Mouse (Mus musculus): ENCODE results near the gene Ube2q2.

The Ube2q2 gene

GRCm38 (mm10) chr9:55174235-55174634 lies 25.6 kb downstream of the Ube2q2 start:
- 80% methylated on average over 2 of the region's 2 CpGs for WGBS

GRCm38 (mm10) chr9:55195876-55196275 lies 47.2 kb downstream of the Ube2q2 start:
- 71% methylated on average over 3 of the region's 3 CpGs for WGBS

GRCm38 (mm10) chr9:55198260-55198659 lies 49.6 kb downstream of the Ube2q2 start:
- 49% methylated on average over 1 of the region's 1 CpGs for WGBS

GRCm38 (mm10) chr9:55199348-55199747 lies 50.7 kb downstream of the Ube2q2 start:
- 46% methylated on average over 2 of the region's 2 CpGs for WGBS

- WGBS = 1% methylated on average over 2 of the region's 2 CpGs
Observed at GRCm38 (mm10) chr9:55208458-55208789, 59.8 kb downstream of the Ube2q2 start.

GRCm38 (mm10) chr9:55208790-55209481 lies 60.3 kb downstream of the Ube2q2 start, which contains the start of gene Fbxo22:
Fbxo22 (plus strand) TSS chr9:55208925.
- WGBS = under 1% methylated on average over 65 of the region's 65 CpGs

- 57% methylated on average over 4 of the region's 4 CpGs for WGBS
Observed at GRCm38 (mm10) chr9:55211611-55212010, 63.0 kb downstream of the Ube2q2 start.

GRCm38 (mm10) chr9:55213396-55213795 lies 64.7 kb downstream of the Ube2q2 start:
- WGBS = 100% methylated on average over 1 of the region's 1 CpGs

GRCm38 (mm10) chr9:55215056-55215455 lies 66.4 kb downstream of the Ube2q2 start:
- 88% methylated on average over 3 of the region's 3 CpGs for WGBS

GRCm38 (mm10) chr9:55215648-55216047 lies 67.0 kb downstream of the Ube2q2 start:
- 83% methylated on average over 3 of the region's 3 CpGs for WGBS

- WGBS = 76% methylated on average over 2 of the region's 2 CpGs
Observed at GRCm38 (mm10) chr9:55216078-55216477, 67.4 kb downstream of the Ube2q2 start.

GRCm38 (mm10) chr9:55217381-55217780 lies 68.7 kb downstream of the Ube2q2 start:
- WGBS = 74% methylated on average over 3 of the region's 3 CpGs

GRCm38 (mm10) chr9:55225165-55225737 lies 76.6 kb downstream of the Ube2q2 start:
- WGBS = 87% methylated on average over 7 of the region's 7 CpGs

- 43% methylated on average over 3 of the region's 3 CpGs for WGBS
Observed at GRCm38 (mm10) chr9:55226251-55226650, 77.6 kb downstream of the Ube2q2 start.

GRCm38 (mm10) chr9:55228149-55228548 lies 79.5 kb downstream of the Ube2q2 start:
- WGBS = 88% methylated on average over 4 of the region's 4 CpGs

- WGBS = 83% methylated on average over 10 of the region's 10 CpGs
Observed at GRCm38 (mm10) chr9:55229010-55229409, 80.4 kb downstream of the Ube2q2 start.

- 71% methylated on average over 6 of the region's 6 CpGs for WGBS
Observed at GRCm38 (mm10) chr9:55231544-55231943, 82.9 kb downstream of the Ube2q2 start.

- WGBS = 74% methylated on average over 5 of the region's 5 CpGs
Observed at GRCm38 (mm10) chr9:55232110-55232509, 83.5 kb downstream of the Ube2q2 start.

GRCm38 (mm10) chr9:55232586-55232985 lies 83.9 kb downstream of the Ube2q2 start:
- 83% methylated on average over 7 of the region's 7 CpGs for WGBS

- 67% methylated on average over 11 of the region's 11 CpGs for WGBS
Observed at GRCm38 (mm10) chr9:55233076-55233475, 84.4 kb downstream of the Ube2q2 start.

- 84% methylated on average over 13 of the region's 13 CpGs for WGBS
Observed at GRCm38 (mm10) chr9:55236235-55237165, 87.8 kb downstream of the Ube2q2 start.

GRCm38 (mm10) chr9:55240852-55241251 lies 92.2 kb downstream of the Ube2q2 start:
- WGBS = 89% methylated on average over 5 of the region's 5 CpGs

Measured in cerebral cortex, adult 2 months (tissue).